Mouse (Mus musculus): ENCODE data around the gene Aaed1. TPM values are rescaled to one million over a fixed set of nuclear protein-coding genes. Genes with fewer than 3 reads are reported as not detected.

Gene Aaed1
- 16.9 and 21.6 TPM in 2 replicates for polyA plus RNA-seq (2014; fragmentation: Nextera tagmentation; extraction: Ambion mirVana)

- Histone ChIP-seq H3K27me3 (ENCODE audit: control insufficient read depth, insufficient read depth, low read length) (no peaks in the 10 kb centered on the region), H3K9ac (ENCODE audit: low read depth, low read length) (peak within 1 kb of the TSS; percentile 60), H3K4me1 (replicated peaks; ENCODE audit: control insufficient read depth, insufficient read depth, low read length) (no peaks in the 10 kb centered on the region), H3K36me3 (ENCODE audit: control insufficient read depth, insufficient read depth, low read length) (no peaks in the 10 kb centered on the region), H3K9me3 (ENCODE audit: control insufficient read depth, low read length) (no peaks in the 10 kb centered on the region), H3K27ac (ENCODE audit: low read depth, low read length) (peak within 1 kb of the TSS; percentile 87), H3K4me3 (ENCODE audit: low read depth, low read length) (peak within 1 kb of the TSS; percentile 66), H3K4me2 (replicated peaks; ENCODE audit: low read depth, low read length) (peak within 1 kb of the TSS; percentile 63)
- ATAC-seq (ENCODE audit: low FRiP score): peak; percentile 94
- DNase-seq (ENCODE audit: low spot score): peak; percentile 93
- under 1% methylated on average over 71 of the region's 74 CpGs for WGBS
These were observed at the start of gene Aaed1 for GRCm38 (mm10) chr13:64312024-64312915. Aaed1 (minus strand) TSS chr13:64312710.

DNA sequence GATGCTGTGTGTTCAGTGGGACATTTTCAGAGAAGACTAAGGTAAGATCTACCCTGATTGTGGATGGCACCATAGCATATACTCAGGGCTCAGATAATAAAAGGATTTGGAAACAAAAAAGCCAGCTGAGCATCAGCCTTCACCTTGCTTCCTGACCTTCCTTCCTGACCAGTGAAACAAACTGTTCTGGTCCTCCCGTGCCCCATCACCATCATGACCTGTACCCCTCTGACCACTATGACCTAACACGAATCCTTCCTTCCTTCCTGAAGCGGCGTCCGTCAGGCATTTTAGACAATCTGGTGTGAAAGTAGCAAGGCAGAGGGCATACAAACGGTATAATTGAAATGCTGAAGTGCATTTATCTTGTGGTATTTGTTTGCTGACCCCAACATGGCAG, 49.6 kb upstream of the Aaed1 start:
- Histone ChIP-seq H3K4me1 (replicated peaks; ENCODE audit: control insufficient read depth, insufficient read depth, low read length) (no peaks in the 10 kb centered on the region), H3K27me3 (ENCODE audit: control insufficient read depth, insufficient read depth, low read length) (no peaks in the 10 kb centered on the region), H3K9ac (ENCODE audit: low read depth, low read length) (no peak overlapping the region), H3K4me2 (replicated peaks; ENCODE audit: low read depth, low read length) (no peak overlapping the region), H3K4me3 (ENCODE audit: low read depth, low read length) (no peak overlapping the region), H3K9me3 (ENCODE audit: control insufficient read depth, low read length) (no peaks in the 10 kb centered on the region), H3K36me3 (ENCODE audit: control insufficient read depth, insufficient read depth, low read length) (peaks cover 4% of the 10 kb centered on the region), H3K27ac (ENCODE audit: low read depth, low read length) (no peak overlapping the region)
- WGBS: 85% methylated on average over 6 of the region's 6 CpGs
- no peak for DNase-seq (ENCODE audit: low spot score)
- no peak for ATAC-seq (ENCODE audit: low FRiP score)

GRCm38 (mm10) chr13:64361020-64361419, 48.5 kb upstream of the Aaed1 start:
- Histone ChIP-seq H3K4me3 (ENCODE audit: low read depth, low read length) (no peak overlapping the region), H3K4me2 (replicated peaks; ENCODE audit: low read depth, low read length) (no peak overlapping the region), H3K36me3 (ENCODE audit: control insufficient read depth, insufficient read depth, low read length) (peaks cover 2% of the 10 kb centered on the region; the same call in 1 of the 2 replicates), H3K9me3 (ENCODE audit: control insufficient read depth, low read length) (no peaks in the 10 kb centered on the region), H3K27me3 (ENCODE audit: control insufficient read depth, insufficient read depth, low read length) (no peaks in the 10 kb centered on the region), H3K27ac (ENCODE audit: low read depth, low read length) (no peak overlapping the region), H3K4me1 (replicated peaks; ENCODE audit: control insufficient read depth, insufficient read depth, low read length) (no peaks in the 10 kb centered on the region), H3K9ac (ENCODE audit: low read depth, low read length) (no peak overlapping the region)
- no peak for DNase-seq (ENCODE audit: low spot score)
- ATAC-seq (ENCODE audit: low FRiP score): no peak
- 86% methylated on average over 3 of the region's 3 CpGs for WGBS

DNA sequence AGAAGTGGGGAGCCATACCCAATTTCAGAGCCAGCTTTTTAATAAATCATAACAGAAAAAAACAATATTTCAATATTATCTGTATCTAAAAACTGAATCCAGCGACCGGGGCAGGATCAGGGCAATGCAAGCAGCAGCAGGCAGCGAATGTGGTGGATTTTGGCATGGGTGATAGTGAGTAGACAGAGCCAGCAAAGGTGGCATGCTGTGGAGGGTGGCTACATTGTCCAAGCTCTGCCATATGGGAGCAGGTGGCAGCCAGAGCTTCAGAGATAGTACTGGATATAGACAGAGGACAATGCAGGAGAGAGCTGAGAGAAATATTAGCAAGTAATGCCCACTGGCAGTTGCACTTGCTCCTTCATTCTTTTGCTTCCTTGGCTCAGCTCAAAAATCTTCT, 47.2 kb upstream of the Aaed1 start:
- 88% methylated on average over 3 of the region's 3 CpGs for WGBS

DNA sequence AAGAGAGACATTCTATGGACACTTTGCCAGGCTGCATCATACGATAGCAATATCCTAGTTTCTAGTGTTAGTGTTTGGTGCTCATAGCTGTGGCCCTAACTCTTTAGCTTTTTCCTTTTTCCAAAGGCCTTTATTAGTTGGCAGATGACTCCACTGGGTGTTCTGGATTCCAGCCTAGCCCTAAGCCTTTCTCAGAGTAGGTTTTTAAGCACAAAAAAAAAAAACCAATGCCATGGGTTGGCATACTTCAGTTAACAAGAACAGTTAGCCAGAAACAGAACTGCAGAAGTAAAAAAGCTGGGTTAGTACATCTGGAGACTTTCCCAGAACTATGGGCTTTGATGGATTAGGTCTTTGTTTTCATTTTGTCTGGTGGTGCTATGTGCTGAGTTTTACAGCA, 46.0 kb upstream of the Aaed1 start:
- H3K27me3 ChIP-seq (ENCODE audit: control insufficient read depth, insufficient read depth, low read length): no peaks in the 10 kb centered on the region
- no peak for ATAC-seq (ENCODE audit: low FRiP score)
- H3K4me1 ChIP-seq (replicated peaks; ENCODE audit: control insufficient read depth, insufficient read depth, low read length): no peaks in the 10 kb centered on the region
- no peak overlapping the region for H3K4me3 ChIP-seq (ENCODE audit: low read depth, low read length)
- peaks cover under 1% of the 10 kb centered on the region; the same call in 1 of the 2 replicates for H3K36me3 ChIP-seq (ENCODE audit: control insufficient read depth, insufficient read depth, low read length)
- no peak overlapping the region for H3K4me2 ChIP-seq (replicated peaks; ENCODE audit: low read depth, low read length)
- DNase-seq (ENCODE audit: low spot score): no peak
- no peak overlapping the region for H3K27ac ChIP-seq (ENCODE audit: low read depth, low read length)
- no peak overlapping the region for H3K9ac ChIP-seq (ENCODE audit: low read depth, low read length)
- WGBS: 88% methylated on average over 1 of the region's 1 CpGs
- no peaks in the 10 kb centered on the region for H3K9me3 ChIP-seq (ENCODE audit: control insufficient read depth, low read length)

More for the DNA sequence above, 47.2 kb upstream of the Aaed1 start:
- H3K4me2 ChIP-seq (replicated peaks; ENCODE audit: low read depth, low read length): no peak overlapping the region
- no peak for DNase-seq (ENCODE audit: low spot score)
- ATAC-seq (ENCODE audit: low FRiP score): no peak
- H3K36me3 ChIP-seq (ENCODE audit: control insufficient read depth, insufficient read depth, low read length): peaks cover 2% of the 10 kb centered on the region; the same call in 1 of the 2 replicates
- no peaks in the 10 kb centered on the region for H3K27me3 ChIP-seq (ENCODE audit: control insufficient read depth, insufficient read depth, low read length)
- H3K9me3 ChIP-seq (ENCODE audit: control insufficient read depth, low read length): no peaks in the 10 kb centered on the region
- no peak overlapping the region for H3K9ac ChIP-seq (ENCODE audit: low read depth, low read length)
- no peak overlapping the region for H3K27ac ChIP-seq (ENCODE audit: low read depth, low read length)
- H3K4me1 ChIP-seq (replicated peaks; ENCODE audit: control insufficient read depth, insufficient read depth, low read length): no peaks in the 10 kb centered on the region
- H3K4me3 ChIP-seq (ENCODE audit: low read depth, low read length): no peak overlapping the region

DNA sequence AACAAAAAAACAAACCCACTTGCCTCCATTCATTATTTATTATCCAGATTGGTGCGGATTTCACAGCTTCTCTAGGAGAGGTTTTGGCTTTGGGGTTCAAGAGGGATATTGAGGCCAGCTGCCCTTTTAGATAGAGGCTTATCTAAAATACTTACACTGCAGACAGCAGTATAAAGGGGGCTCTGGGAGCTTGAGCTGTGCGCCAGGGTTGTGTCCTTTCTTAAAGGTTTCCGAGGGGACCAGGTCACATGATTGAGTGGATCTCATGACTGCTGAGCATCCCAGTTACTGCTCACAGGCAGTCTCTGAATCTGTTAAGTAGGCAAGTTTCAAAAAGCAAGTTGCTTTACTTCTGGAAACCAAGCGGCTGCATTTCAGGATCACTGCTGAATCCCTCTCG, 44.9 kb upstream of the Aaed1 start:
- H3K27ac ChIP-seq (ENCODE audit: low read depth, low read length): no peak overlapping the region
- 71% methylated on average over 5 of the region's 5 CpGs for WGBS
- DNase-seq (ENCODE audit: low spot score) (no peak), ATAC-seq (ENCODE audit: low FRiP score) (no peak)
- no peaks in the 10 kb centered on the region for H3K27me3 ChIP-seq (ENCODE audit: control insufficient read depth, insufficient read depth, low read length)
- no peak overlapping the region for H3K9ac ChIP-seq (ENCODE audit: low read depth, low read length)
- H3K36me3 ChIP-seq (ENCODE audit: control insufficient read depth, insufficient read depth, low read length): no peaks in the 10 kb centered on the region
- H3K4me1 ChIP-seq (replicated peaks; ENCODE audit: control insufficient read depth, insufficient read depth, low read length): no peaks in the 10 kb centered on the region
- no peak overlapping the region for H3K4me2 ChIP-seq (replicated peaks; ENCODE audit: low read depth, low read length)
- no peaks in the 10 kb centered on the region for H3K9me3 ChIP-seq (ENCODE audit: control insufficient read depth, low read length)
- no peak overlapping the region for H3K4me3 ChIP-seq (ENCODE audit: low read depth, low read length)

DNA sequence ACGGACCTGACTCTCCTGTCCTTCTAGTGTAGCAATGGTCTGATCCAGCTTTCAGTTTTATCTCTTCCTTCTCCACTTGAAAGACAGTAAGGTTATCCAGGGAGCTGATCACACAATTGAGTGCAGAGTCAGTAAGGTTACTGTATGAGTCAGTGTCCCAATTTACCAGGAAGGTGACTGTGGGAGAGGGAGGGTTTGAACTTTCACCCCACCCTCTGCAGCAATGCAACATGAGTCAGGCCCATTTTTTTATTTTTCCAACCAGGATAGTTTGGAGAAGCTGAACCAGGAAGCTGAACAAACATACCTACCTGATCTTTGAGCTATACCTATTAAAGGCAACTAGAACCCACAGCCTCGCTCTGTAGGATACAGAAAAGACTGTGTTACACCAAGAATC, 37.0 kb upstream of the Aaed1 start:
- 65% methylated on average over 2 of the region's 2 CpGs for WGBS
- Histone ChIP-seq H3K27ac (ENCODE audit: low read depth, low read length) (no peak overlapping the region), H3K9ac (ENCODE audit: low read depth, low read length) (no peak overlapping the region), H3K9me3 (ENCODE audit: control insufficient read depth, low read length) (no peaks in the 10 kb centered on the region), H3K4me3 (ENCODE audit: low read depth, low read length) (no peak overlapping the region), H3K4me1 (replicated peaks; ENCODE audit: control insufficient read depth, insufficient read depth, low read length) (no peaks in the 10 kb centered on the region), H3K4me2 (replicated peaks; ENCODE audit: low read depth, low read length) (no peak overlapping the region), H3K36me3 (ENCODE audit: control insufficient read depth, insufficient read depth, low read length) (no peaks in the 10 kb centered on the region), H3K27me3 (ENCODE audit: control insufficient read depth, insufficient read depth, low read length) (no peaks in the 10 kb centered on the region)
- ATAC-seq (ENCODE audit: low FRiP score): no peak
- DNase-seq (ENCODE audit: low spot score): no peak

DNA sequence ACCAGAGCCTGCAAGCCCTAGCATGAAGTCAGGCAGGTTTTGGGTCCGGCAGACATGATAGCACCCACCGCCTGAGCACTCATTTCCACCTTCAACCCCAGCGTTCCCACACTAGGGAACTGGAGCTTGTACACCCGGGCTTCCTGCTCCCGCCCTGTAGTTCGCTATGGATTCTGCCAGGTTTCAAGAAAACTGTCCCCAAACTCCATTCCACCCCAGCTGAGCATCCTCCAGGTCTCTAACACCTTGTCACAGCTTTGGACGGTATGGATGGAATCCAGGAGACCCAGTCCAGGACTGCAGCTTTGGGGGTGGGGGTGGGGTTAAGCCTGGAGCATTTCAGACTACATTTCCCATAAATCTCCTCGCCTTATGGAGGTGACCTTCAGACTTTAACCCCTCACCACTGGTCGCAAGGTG, 31.6 kb upstream of the Aaed1 start:
- ATAC-seq (ENCODE audit: low FRiP score): peak; percentile 83

DNA sequence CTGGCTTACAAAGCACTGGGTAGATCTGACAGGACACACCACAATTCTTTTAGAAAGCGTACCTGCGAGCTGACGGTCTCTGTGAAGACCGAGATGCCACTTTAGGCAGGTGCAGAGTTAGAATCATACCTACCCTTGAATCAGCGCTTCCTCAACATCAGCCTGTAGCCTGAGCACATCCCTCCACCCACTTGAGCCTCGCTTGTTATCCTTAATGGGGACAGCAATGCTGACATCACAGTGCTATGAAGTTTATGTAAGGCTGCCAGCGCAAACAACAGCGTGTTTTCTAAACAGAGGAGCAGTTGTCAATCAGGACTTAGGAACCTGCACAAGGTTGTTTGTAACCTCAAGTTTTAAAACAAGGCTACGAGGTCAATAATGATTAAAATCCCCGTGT, 31.1 kb upstream of the Aaed1 start:
- H3K27me3 ChIP-seq (ENCODE audit: control insufficient read depth, insufficient read depth, low read length): no peaks in the 10 kb centered on the region
- no peaks in the 10 kb centered on the region for H3K9me3 ChIP-seq (ENCODE audit: control insufficient read depth, low read length)
- no peak overlapping the region; the same call in 1 of the 2 replicates for H3K9ac ChIP-seq (ENCODE audit: low read depth, low read length)
- H3K4me2 ChIP-seq (replicated peaks; ENCODE audit: low read depth, low read length): peak overlapping the region; percentile 60
- peak overlapping the region; percentile 37 for H3K4me3 ChIP-seq (ENCODE audit: low read depth, low read length)
- ATAC-seq (ENCODE audit: low FRiP score) (no peak), DNase-seq (ENCODE audit: low spot score) (no peak)
- no peaks in the 10 kb centered on the region for H3K36me3 ChIP-seq (ENCODE audit: control insufficient read depth, insufficient read depth, low read length)
- no peaks in the 10 kb centered on the region for H3K4me1 ChIP-seq (replicated peaks; ENCODE audit: control insufficient read depth, insufficient read depth, low read length)
- WGBS: 15% methylated on average over 10 of the region's 10 CpGs
- H3K27ac ChIP-seq (ENCODE audit: low read depth, low read length): no peak overlapping the region

More for the DNA sequence above, 31.6 kb upstream of the Aaed1 start:
- Histone ChIP-seq H3K9ac (ENCODE audit: low read depth, low read length) (peak overlapping the region; percentile 46), H3K36me3 (ENCODE audit: control insufficient read depth, insufficient read depth, low read length) (no peaks in the 10 kb centered on the region), H3K9me3 (ENCODE audit: control insufficient read depth, low read length) (no peaks in the 10 kb centered on the region), H3K4me3 (ENCODE audit: low read depth, low read length) (peak overlapping the region; percentile 37), H3K27me3 (ENCODE audit: control insufficient read depth, insufficient read depth, low read length) (no peaks in the 10 kb centered on the region), H3K4me2 (replicated peaks; ENCODE audit: low read depth, low read length) (peak overlapping the region; percentile 60), H3K4me1 (replicated peaks; ENCODE audit: control insufficient read depth, insufficient read depth, low read length) (no peaks in the 10 kb centered on the region), H3K27ac (ENCODE audit: low read depth, low read length) (no peak overlapping the region)
- 2% methylated on average over 9 of the region's 9 CpGs for WGBS
- DNase-seq (ENCODE audit: low spot score): peak; percentile 40

Data from hindbrain, embryonic 11.5 days (tissue).